Mouse (Mus musculus) intestine, embryonic 16.5 days (tissue): ENCODE results near the gene Ccdc97. TPM values are rescaled to one million over a fixed set of nuclear protein-coding genes. Genes with fewer than 3 reads are reported as not detected.
A peak's percentile ranks its signal among the peaks of the same experiment; 100 is the strongest.

Source experiments
- ATAC-seq: fragments of 200-750 bp; cut with Nextera tagmentation; 2 replicates; pipeline ENCODE4 v1.8.0; 2017; ENCODE audit warnings: moderate TSS enrichment, moderate library complexity
- H3K27ac ChIP-seq: fragments of 300-500 bp; sonication (generic); 2 replicates; pipeline ENCODE4 v1.5.1; 2014; ENCODE audit warnings: mild to moderate bottlenecking, low read length
- H3K27me3 ChIP-seq: fragments of 300-500 bp; sonication (generic); replicated peaks from 2 replicates; pipeline ENCODE4 v1.6.1; 2014; ENCODE audit warnings: low read length, control low read depth, mixed read lengths; ENCODE audit not compliant: control insufficient read depth, insufficient read depth
- H3K36me3 ChIP-seq: fragments of 300-500 bp; sonication (generic); 2 replicates; pipeline ENCODE4 v1.6.1; 2014; ENCODE audit warnings: low read length, control low read depth; ENCODE audit not compliant: control insufficient read depth, insufficient read depth
- H3K4me1 ChIP-seq: fragments of 300-500 bp; sonication (generic); 2 replicates; pipeline ENCODE4 v1.6.1; 2014; ENCODE audit warnings: low read length, control low read depth, mixed read lengths; ENCODE audit not compliant: control insufficient read depth, insufficient read depth
- H3K4me2 ChIP-seq: fragments of 300-500 bp; sonication (generic); 2 replicates; pipeline ENCODE4 v1.6.1; 2014; ENCODE audit warnings: low read depth, low read length, control low read depth
- H3K4me3 ChIP-seq: fragments of 300-500 bp; sonication (generic); 2 replicates; pipeline ENCODE4 v1.5.1; 2014; ENCODE audit warnings: mild to moderate bottlenecking, low read length
- H3K9ac ChIP-seq: fragments of 300-500 bp; sonication (generic); 2 replicates; pipeline ENCODE4 v1.6.1; 2014; ENCODE audit warnings: low read depth, low read length
- H3K9me3 ChIP-seq: fragments of 300-500 bp; sonication (generic); 2 replicates; pipeline ENCODE4 v1.6.1; 2016; ENCODE audit warnings: low read length, control low read depth; ENCODE audit not compliant: control insufficient read depth
- WGBS: fragments of 180-500 bp; shearing (Covaris S2); extraction: QIAGEN DNeasy Blood & Tissue Kit; methylation state at CpG from one replicate; pipeline ENCODE4 v1.1.7; 2014; 5-methylcytosine and 5-hydroxymethylcytosine counted together
- polyA plus RNA-seq: library from polyadenylated mRNA; unstranded; fragments of >200 nt; fragmentation: Nextera tagmentation; extraction: Ambion mirVana; gene quantifications from 2 replicates; pipeline ENCODE4 v1.2.1, GENCODE M21; 2015

Gene Ccdc97
- polyA plus RNA-seq, 1 experiment from 2014 or later, result 22.0 TPM

DNA sequence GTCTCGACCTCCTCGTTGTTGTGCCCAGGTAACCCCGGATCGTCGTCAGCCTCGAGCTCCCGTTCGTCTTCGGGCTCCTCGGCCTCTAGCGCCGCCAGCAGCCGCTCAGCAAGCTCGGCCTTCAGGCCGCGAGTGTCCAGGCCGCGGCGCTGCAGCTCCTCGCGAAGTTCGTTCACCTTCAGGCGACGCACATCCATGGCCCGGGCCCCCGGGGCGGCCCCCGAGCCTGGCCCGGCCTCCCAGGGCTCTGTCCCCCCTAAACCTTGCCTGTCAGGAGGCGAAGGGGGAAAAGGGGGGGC is 35.5 kb upstream of the Ccdc97 start:
- Histone ChIP-seq H3K4me1 (peaks cover 11% of the 10 kb centered on the region), H3K27me3 (no peaks in the 10 kb centered on the region), H3K4me2 (peak overlapping the region; percentile 73; the same call in 1 of the 2 replicates), H3K9me3 (no peaks in the 10 kb centered on the region), H3K4me3 (peak overlapping the region; percentile 95), H3K27ac (peak overlapping the region; percentile 98), H3K36me3 (no peaks in the 10 kb centered on the region), H3K9ac (peak overlapping the region; percentile 99)
- ATAC-seq, result no peak; the same call in 1 of the 2 replicates
- under 1% methylated on average over 29 of the region's 30 CpGs for WGBS

GRCm38 (mm10) chr7:25753643-25754438 is 35.0 kb upstream of the Ccdc97 start:
- no peaks in the 10 kb centered on the region for H3K36me3 ChIP-seq
- WGBS, result under 1% methylated on average over 45 of the region's 46 CpGs

GRCm38 (mm10) chr7:25753076-25753475 is 34.2 kb upstream of the Ccdc97 start:
- Histone ChIP-seq H3K4me1 (peaks cover 11% of the 10 kb centered on the region), H3K27ac (no peak overlapping the region), H3K9me3 (no peaks in the 10 kb centered on the region), H3K4me2 (peak overlapping the region; percentile 73), H3K36me3 (peaks cover 2% of the 10 kb centered on the region; the same call in 1 of the 2 replicates), H3K27me3 (no peaks in the 10 kb centered on the region), H3K9ac (peak overlapping the region; percentile 99), H3K4me3 (peak overlapping the region; percentile 95)
- ATAC-seq, result no peak

More at GRCm38 (mm10) chr7:25753643-25754438, 35.0 kb upstream of the Ccdc97 start:
- H3K4me1 ChIP-seq, result peaks cover 11% of the 10 kb centered on the region
- H3K27me3 ChIP-seq, result no peaks in the 10 kb centered on the region
- H3K4me3 ChIP-seq, result peak overlapping the region; percentile 95
- H3K9ac ChIP-seq, result peak overlapping the region; percentile 99
- H3K4me2 ChIP-seq, result peak overlapping the region; percentile 73
- ATAC-seq, result peak; percentile 10
- H3K27ac ChIP-seq, result peak overlapping the region; percentile 98
- H3K9me3 ChIP-seq, result no peaks in the 10 kb centered on the region

GRCm38 (mm10) chr7:25746844-25747243 is 28.0 kb upstream of the Ccdc97 start:
- 71% methylated on average over 3 of the region's 3 CpGs for WGBS
- Histone ChIP-seq H3K36me3 (peaks cover 28% of the 10 kb centered on the region), H3K4me1 (no peaks in the 10 kb centered on the region)

GRCm38 (mm10) chr7:25738277-25738676 is 19.4 kb upstream of the Ccdc97 start:
- Histone ChIP-seq H3K4me3 (no peak overlapping the region), H3K36me3 (peaks cover 29% of the 10 kb centered on the region), H3K27ac (no peak overlapping the region), H3K9ac (no peak overlapping the region), H3K27me3 (no peaks in the 10 kb centered on the region), H3K9me3 (no peaks in the 10 kb centered on the region), H3K4me1 (no peaks in the 10 kb centered on the region), H3K4me2 (no peak overlapping the region)
- no peak for ATAC-seq
- 90% methylated on average over 3 of the region's 3 CpGs for WGBS

More at GRCm38 (mm10) chr7:25746844-25747243, 28.0 kb upstream of the Ccdc97 start:
- no peak overlapping the region for H3K4me2 ChIP-seq
- ATAC-seq, result no peak
- no peak overlapping the region for H3K9ac ChIP-seq
- H3K4me3 ChIP-seq, result no peak overlapping the region
- H3K27me3 ChIP-seq, result no peaks in the 10 kb centered on the region
- H3K27ac ChIP-seq, result no peak overlapping the region
- H3K9me3 ChIP-seq, result no peaks in the 10 kb centered on the region

GRCm38 (mm10) chr7:25736920-25737319 is 18.0 kb upstream of the Ccdc97 start:
- Histone ChIP-seq H3K9ac (no peak overlapping the region), H3K4me1 (no peaks in the 10 kb centered on the region), H3K36me3 (peaks cover 37% of the 10 kb centered on the region), H3K27me3 (no peaks in the 10 kb centered on the region), H3K4me2 (no peak overlapping the region), H3K27ac (no peak overlapping the region), H3K9me3 (no peaks in the 10 kb centered on the region), H3K4me3 (no peak overlapping the region)
- 94% methylated on average over 2 of the region's 2 CpGs for WGBS
- no peak for ATAC-seq

DNA sequence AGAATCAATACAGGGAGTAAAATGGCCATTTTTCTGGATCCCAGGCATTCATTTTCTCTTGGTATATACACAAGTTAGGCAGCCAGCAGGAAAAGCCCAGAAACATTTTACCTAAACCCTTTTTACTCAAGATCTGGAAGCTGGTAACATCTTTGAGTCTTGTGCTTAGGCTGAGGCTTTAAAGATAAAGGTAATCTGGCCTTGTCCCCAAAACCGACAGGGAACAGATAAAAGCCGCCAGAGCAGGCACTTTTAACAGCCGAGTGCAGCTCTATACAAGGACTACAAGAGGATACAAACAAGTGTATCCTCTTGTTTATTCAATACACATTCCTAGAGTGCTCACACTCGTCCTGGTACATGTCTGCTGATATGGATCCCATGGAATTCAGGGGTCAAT is 16.1 kb upstream of the Ccdc97 start:
- WGBS, result 40% methylated on average over 4 of the region's 4 CpGs

GRCm38 (mm10) chr7:25731294-25732055 is 12.6 kb upstream of the Ccdc97 start:
- Histone ChIP-seq H3K9ac (no peak overlapping the region), H3K27me3 (no peaks in the 10 kb centered on the region), H3K36me3 (peaks cover 53% of the 10 kb centered on the region), H3K9me3 (no peaks in the 10 kb centered on the region), H3K27ac (no peak overlapping the region), H3K4me3 (no peak overlapping the region), H3K4me2 (no peak overlapping the region), H3K4me1 (no peaks in the 10 kb centered on the region)
- WGBS, result 90% methylated on average over 8 of the region's 8 CpGs
- ATAC-seq, result no peak

More for the DNA sequence above, 16.1 kb upstream of the Ccdc97 start:
- Histone ChIP-seq H3K27me3 (no peaks in the 10 kb centered on the region), H3K9me3 (no peaks in the 10 kb centered on the region), H3K4me1 (no peaks in the 10 kb centered on the region), H3K36me3 (peaks cover 43% of the 10 kb centered on the region), H3K9ac (no peak overlapping the region), H3K4me3 (no peak overlapping the region), H3K4me2 (no peak overlapping the region), H3K27ac (no peak overlapping the region)
- ATAC-seq, result no peak

DNA sequence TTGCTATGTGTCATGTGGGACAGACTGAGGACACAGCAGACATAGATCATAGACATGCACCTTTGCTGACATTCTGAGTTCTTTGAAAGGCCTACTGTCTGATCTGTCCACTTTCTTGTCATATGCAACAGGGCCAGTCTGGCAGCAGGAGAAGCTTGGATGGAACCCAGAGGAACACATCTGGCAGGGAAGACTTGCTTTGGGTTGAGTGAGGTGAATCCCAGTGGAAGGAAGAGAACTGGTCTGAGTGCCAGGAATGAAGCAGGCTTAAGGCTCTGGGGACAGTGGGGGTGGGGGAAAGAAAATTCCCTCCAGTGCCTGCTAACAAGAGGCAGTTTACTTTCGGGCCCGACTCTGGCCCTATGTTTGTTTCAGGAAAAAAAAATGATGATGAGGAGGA is 11.0 kb upstream of the Ccdc97 start:
- Histone ChIP-seq H3K36me3 (peaks cover 61% of the 10 kb centered on the region), H3K4me3 (no peak overlapping the region)
- 74% methylated on average over 2 of the region's 2 CpGs for WGBS

More for the DNA sequence above, 11.0 kb upstream of the Ccdc97 start:
- no peaks in the 10 kb centered on the region for H3K4me1 ChIP-seq
- H3K27me3 ChIP-seq, result no peaks in the 10 kb centered on the region
- no peak overlapping the region for H3K4me2 ChIP-seq
- H3K9me3 ChIP-seq, result no peaks in the 10 kb centered on the region
- ATAC-seq, result no peak
- no peak overlapping the region for H3K27ac ChIP-seq
- H3K9ac ChIP-seq, result no peak overlapping the region
